Mouse (Mus musculus) frontal cortex, postnatal 14 days (tissue): ENCODE measurements around the gene Zfp39.
"Not testable (repeated sequence)": the region's sequence is repeated elsewhere in the genome, so short reads cannot be mapped to it uniquely, and the experiment has no call there.

Source experiments
- DNase-seq, 2 experiments: peaks; one replicate each; pipeline ENCODE4 v3.0.0; 2022; ENCODE audit warnings: low spot score in 2 of 2

Zfp39 gene

DNA sequence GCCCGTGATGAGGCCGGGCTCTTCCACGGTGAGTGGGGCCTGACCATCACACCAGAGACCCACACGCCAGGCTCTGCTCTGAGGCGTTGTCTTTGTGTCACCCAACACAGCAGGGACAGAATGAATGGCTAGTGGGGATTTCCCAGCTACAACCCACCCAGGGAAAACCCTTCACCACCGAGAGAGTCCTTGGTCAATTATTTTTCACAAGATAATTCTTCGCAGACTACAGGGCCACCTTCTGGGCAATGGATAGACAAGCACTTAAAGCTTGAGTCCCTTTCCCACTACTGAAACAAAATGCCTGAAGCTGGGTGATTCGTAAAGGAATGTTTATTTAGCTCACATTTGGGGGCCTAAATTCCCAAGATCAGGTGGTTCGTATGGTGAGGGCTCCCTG is 18.4 kb upstream of the Zfp39 start:
- no peak for DNase-seq

DNA sequence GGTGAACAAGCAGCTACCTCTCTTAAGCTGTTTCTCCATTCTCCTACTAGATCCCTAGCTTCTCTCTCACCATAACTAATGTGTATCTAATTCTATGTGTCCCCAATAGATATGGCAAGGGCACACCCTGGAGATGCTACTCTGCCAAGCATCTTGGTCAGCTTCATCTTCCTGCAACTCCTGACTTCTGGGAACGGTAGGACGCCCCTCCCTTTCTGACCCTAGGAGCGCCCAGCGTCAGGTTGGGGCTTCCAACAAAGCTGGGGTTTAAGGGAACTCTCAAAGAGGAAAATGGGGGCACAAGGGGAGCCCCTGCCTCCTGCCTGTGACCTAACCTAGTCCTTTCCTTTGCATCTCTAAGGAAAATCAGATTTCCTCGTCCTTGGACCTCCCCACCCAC is 14.7 kb upstream of the Zfp39 start:
- no peak for DNase-seq

DNA sequence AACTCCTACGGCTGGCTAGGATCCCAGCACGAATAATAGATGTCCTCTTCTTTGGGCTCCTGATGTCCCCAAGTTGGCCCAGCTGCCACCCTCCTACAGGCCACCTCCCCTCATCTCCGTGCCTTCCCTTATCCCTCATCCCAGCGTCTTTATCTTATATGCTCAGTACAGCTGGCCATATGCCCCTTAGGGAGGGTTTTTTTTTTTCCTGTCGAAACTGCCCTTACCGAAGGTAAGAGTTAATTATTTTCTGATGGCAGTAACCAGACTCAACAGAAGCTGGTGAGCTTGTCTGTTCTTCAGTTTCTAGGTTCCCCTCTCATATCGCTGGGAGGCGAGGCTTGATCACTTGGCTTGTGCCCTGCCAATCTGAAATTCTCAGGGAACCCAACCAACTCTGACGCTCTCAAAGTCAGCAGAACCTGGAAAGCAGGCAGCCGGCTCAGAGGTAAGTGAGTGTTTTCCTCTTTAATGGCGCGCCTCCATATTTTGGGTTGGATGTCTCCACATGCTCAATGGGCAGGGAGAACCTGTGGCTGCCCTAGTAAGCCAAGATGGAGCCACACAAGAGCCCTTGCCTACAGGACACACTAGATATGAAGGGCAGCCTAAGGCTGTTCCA is 13.8 kb upstream of the Zfp39 start, which contains the start of gene Btnl10:
Gene Btnl10, plus strand, starts transcription at position 164 of the 622 bp plus-strand sequence.
- DNase-seq, result no peak

DNA sequence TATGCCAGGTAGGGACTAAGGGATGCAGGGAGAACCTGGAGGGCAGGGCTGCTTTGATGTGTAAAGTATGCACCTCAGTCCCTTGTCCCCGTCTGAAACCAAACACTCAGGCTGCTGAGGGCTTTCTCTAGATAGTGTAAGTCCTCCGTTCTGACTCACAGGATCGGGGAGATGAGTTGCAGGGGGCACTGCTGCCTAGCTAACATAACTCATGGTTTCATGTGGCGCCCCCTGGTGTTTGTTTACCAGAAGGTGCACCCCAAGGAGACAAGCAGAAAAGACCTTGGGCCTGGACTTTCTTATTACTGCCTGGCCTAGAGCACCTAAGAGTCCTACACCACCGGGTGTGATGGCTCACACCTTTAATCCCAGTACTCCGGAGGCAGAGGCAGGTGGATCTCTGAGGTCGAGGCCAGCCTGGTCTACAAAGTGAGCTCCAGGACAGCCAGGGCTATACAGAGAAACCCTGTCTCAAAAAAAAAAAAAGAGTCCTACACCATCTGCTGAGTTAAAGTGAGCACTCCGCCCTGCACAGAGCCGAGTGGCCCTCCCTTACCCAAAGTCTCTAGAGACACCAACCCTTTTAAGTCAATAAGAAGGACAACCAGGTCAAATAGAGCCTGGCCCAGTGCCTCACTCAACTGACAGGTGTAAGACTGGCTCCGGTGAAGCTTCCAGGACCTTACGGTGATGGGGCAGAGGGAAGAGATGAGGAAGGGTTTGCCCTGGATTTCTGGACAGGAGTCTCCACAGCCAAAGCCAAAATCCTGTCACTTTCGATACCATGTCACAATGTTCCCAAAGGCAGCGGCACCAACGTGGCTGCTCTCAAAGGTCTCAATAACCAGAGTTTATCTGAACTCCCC is 13.1 kb upstream of the Zfp39 start:
- DNase-seq, result no peak

DNA sequence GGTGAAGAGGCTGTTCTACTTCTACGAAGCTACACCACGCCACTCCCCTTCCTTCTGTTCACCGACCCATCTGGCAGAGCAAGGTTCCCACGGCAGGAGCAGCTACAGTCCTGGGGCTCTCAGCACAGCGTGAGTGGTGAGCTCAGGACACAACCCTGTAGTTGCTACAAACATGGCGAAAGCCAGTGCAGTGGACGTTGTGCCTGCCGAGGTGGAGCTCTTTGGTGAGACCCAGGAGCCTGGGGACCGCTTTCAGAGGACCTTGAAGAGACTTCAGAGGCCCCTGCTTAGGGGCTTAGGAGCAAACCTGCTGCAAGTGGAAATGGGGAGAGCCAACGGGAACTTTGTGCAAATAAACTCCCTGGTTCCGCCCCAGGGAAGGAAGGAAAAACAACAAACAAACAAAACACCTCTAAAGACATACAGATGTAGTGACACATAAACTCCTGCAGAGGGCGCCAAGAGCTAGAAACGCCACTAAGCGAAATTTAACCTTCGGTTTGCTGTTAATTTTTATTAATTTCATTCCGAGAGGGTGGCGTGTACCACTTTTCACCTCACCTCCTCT is 10.5 kb upstream of the Zfp39 start:
- DNase-seq, result no peak

DNA sequence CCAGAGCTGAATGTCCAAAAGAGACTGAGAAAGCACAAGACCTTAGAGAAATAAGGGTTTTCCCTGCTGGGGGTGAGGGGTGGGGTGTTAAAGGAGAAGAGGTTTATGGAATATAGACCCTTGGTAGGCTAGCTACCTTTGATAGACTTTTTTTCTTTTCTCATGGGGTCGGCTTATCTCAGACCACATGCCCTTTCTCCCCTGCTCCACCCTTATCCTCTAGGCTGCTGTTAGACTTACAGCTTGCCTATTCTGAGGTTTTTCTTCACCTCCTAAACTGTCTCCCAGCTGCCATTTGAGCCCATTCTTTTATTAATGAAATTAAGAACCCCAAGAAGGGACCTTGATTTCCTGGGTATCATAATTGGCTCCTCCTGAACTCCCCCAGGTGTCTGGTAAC is 9.8 kb upstream of the Zfp39 start:
- no peak for DNase-seq

DNA sequence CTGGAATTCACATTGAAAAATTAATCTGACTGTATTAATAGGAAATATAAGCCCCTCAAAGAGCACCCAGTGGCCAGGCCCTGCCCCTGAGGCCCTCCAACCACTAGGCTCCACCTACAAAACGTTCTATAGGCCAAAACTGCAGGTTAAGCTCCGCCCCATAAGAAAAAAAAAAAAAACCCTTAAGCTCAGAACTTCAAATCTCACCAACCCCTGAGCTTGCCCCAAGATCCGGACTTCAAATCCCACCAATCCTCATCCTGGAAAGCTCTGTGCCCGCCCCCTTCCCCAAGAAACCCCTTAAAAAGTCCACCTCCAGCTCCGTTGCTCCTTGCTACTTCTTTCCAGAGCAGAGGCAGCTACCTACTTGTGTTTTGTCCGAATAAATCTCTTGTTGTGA is 813 bp upstream of the Zfp39 start:
- no peak for DNase-seq

DNA sequence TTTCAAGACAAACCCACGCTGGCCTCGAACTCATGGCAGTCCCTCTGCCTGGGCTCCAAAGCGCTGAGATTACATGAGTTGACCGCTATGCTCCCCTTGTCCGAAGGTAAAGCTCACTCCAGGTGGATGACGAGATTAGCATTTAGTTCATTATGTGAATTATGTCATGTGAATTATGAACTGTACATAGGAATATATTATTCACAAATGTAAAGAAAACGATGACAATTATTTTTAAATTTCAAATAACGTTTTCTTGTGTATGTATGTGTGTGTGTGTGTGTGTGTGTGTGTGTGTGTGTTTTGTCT is 339 bp upstream of the Zfp39 start:
- DNase-seq, result no peak

DNA sequence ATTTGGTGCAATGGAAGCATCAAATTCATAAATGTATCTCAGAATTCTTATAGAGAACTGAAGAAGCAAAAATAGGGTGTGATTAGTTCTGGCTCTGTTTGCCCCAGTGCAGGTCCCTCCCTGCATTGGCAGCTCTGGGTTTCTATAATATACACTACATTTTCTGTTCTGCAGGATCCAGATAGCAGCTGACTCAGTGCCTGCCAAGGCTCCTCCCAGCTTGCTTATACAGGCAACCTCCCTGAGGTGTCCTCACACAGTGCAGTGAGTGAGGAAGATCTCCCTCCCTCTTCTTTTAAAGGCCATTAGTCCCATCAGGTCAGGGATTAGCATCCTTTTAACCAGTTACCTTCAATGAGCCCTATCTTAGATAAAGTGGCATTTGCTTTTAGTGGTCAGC is 2.9 kb downstream of the Zfp39 start:
- DNase-seq, result no peak

DNA sequence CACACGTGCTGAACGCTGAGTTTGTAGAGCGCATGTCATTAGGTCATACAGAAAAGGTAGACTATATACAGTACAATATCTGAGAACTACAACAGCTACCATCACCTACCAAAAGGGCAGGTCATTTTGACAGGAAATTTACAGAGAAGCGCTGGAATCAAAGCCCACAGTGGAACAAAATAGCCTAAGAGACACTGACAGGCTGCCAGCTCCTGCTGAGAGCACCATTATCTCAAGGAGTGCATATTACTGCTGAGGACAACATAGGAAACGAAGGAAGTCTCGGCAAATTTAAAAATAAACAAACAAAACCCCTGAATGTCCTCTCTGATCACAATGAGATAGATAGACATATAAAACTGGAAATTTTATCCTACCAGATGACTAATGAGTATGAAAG is 6.5 kb downstream of the Zfp39 start:
- no peak for DNase-seq

DNA sequence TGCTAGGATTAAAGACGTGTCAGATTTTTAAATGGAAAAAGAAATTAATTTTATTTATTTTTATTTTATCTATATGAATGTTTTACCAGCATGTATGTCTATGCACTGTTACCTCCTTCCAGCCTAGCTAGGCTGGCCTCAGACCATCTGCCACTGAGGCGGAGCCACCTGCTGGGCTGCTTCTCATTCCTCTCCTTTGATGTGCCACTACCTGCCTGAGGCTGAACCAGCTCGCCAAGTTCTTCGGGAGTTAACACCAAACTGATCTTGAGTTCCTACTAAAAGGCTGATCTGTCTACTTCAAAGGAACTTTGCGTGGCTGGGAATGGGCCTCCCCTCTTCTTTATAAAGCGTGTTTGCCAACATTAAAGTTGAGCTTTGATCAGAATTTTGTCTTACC is 9.6 kb downstream of the Zfp39 start:
- no peak for DNase-seq

DNA sequence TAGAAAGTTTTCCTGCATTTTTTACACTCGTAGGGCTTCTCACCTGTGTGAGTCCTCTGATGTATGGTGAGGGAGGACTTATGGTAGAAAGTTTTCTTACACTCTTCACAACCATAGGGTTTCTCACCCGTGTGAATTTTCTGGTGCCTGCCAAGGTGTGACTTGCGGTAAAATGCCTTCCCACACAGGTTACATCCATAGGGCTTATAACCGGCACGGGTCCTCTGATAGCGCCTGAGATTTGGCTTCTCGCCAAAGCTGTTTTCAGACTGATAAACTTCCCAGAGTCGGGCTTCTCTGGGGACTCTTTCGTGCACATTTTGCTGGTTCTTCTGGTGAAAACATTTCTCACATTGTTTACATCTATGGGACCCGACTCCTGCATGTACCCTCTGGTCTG is 13.5 kb downstream of the Zfp39 start:
- DNase-seq, result no peak

DNA sequence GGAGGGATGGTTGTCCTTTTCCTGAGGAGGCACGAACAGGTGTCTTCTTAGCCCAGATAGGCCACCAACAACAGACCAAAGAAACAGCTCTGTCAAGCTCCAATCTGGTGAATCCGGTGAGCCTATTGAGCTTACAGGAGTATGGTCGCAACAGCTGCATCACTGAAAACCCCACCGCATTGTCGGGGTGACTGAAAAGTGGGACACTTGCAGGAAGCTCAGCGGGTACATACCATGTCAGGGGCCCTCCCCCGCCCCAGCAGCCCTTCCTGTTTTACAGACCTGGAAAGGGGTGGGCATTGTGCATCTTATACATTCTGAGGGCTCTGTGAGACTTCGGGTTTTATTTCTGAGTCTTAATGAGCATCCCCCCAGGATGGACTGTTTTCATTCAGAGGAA is 20.3 kb downstream of the Zfp39 start:
- DNase-seq, result no peak

DNA sequence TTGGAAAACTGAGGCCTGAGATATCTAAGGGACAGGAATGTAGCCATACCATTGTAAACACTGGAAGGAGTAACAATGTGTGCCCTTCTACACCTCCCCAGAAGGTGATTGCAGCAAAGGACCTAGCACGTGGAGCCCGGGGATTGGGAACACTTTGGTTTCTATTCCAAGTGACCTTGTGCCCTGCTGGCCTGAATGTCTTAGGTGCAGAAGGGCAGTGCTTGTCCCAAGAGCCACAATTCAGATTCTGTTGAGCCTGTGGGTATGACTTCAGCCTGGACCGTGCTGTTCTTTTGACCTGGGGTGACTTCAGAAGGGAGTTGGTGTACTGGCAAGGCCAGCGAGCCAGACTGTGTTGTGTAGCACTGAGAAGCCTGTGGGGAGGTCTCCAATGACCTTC is 33.1 kb downstream of the Zfp39 start:
- no peak for DNase-seq

DNA sequence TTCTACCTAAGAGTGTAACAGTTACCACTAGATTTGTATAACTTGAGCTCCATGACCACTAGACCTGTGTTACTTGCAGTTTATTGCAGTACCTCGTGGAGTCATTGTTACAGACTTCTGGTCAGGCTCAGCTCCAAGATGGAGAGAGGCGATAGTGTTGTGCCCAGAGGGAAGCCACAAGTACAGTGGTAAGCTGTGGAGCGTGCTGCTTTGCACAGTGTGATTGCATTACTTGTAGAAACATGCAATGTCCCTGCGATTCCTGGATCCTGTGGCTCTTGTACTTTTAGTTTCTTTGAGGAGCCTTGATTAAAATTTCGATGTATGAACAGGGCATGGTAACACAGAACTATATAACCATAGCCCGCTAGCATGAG is 36.1 kb downstream of the Zfp39 start:
- no peak for DNase-seq

DNA sequence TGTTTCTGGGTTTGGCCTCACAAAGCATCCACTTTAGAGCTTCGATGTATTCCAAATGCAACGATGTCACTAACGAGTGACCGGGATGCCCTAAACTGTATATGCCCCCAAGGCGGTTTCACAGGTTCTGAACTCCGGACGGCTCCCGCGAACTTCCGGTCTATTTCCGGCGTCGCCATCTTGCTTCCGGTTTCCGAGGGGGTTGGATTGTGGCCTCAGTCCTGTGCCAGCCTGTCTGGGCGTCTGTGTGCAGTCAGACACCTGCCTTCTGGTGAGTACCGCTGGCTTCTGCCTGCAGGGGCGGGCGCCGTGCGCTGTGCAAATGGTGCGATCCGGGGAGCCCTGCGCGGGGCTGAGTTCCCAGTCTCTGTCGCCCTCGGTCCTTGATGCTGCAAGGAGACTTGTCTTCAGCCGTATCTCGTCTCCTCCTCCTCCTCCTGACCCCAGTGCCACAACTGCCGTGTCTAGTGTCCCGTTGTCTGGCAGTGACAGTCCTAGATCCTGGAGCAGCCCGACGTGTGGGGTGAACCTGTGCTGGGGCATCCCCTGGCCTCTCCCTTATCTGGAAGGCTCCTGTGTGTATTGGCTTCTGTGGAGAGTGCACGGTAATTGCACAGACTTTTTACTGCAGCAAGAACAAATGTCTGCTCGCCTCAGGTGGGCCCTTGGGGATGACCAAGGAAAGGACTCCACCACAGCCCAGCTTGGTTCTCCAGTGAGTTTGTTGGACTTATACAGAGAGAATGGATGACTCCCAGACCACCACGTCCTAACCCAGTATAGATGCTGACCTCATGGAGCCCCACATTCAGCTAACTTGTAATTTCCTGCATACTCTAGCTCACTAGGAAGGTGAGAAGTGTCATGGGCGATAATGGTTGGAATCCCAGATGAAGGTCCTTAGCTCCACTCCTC is 36.7 kb downstream of the Zfp39 start, which contains the start of gene 2810021J22Rik:
Gene 2810021J22Rik, plus strand, starts transcription at position 178 of the 915 bp plus-strand sequence.
- peak; percentile 56 to 66 for DNase-seq

DNA sequence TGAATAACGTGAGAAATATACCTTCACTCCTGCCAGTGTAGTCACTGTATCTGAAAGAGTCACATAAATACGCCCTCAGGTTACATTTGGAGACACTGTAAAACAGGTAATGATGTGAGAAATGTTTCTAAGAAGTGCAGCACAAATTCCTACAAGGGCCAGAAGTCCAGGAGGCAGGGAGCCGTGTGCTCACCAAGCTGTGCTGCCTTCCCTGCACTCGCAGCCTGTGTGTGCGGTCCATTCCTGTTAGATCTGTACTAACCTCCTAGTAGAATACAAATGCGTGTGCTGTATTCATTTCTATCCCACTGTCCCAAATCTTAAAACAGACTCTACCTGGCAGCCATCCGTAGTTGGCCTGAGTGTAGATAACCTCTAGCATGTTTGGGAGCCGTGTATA is 43.3 kb downstream of the Zfp39 start:
- DNase-seq, result no peak

DNA sequence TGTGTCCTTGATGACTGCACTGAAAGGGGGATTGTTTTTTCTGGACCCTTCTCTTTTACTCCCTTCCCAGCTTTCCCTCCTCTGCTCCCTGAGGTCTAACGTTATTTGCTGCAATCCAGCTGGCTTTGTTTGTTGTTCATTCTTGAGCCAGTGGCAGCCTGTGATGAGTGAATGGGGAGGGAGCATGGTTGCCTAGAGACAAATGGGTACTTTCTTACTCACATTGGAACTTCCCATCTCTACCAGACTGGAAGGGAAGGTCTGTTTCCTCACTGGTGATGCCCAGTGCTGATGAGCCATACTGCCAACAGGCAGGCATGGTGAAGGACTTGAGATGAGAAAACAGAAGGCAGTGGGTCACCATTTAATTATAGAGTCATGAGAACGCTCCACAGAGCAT is 54.3 kb downstream of the Zfp39 start:
- no peak for DNase-seq

DNA sequence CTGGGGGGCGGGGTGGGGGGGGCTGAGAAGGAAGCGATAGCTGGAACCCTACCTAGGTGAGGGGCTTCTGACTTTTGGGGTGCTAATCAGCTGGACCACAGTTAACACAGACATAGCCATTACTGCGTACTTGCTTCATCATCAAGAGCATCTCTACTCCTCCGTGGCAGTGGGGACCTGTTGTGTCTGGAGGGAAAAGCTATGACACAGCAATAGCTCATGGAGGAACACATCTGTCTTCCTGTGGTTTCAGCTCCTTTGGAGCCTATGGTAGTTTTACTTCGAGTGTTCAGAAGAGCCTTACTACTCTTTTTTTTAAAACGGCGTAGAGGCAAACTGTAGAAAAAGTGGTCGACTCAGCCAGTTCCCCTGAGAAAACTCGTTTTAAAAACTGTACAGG is 56.4 kb downstream of the Zfp39 start:
- no peak for DNase-seq

DNA sequence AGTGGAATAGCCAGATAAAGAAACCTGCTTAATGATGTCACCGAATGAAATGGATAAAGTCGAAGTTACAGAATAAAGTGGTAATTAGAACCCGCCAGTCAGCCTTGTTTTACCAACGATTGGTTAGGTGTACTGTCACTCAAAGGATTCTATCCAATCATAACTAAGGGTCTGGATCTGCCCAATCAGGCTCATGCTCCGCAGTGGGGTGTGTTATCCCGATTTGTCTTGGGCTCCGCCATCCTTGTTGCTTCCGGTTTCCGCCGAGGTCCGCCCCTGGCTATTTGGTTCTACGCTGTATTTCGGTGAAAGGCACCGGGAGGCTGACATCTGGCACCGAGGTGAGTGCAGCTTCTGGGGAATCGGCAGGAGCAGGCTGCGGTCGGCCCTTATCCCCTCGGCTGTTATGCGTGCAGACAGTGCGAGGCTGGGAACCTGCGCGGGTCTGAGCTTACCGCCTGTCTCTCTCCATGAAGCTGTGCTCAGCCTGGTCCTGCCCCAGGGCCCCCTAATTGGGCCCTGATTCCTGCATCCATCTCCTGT is 57.0 kb downstream of the Zfp39 start, which contains the start of gene Gm12258:
Gene Gm12258, plus strand, starts transcription at position 240 of the 543 bp plus-strand sequence.
- peak; percentile 82 for DNase-seq

DNA sequence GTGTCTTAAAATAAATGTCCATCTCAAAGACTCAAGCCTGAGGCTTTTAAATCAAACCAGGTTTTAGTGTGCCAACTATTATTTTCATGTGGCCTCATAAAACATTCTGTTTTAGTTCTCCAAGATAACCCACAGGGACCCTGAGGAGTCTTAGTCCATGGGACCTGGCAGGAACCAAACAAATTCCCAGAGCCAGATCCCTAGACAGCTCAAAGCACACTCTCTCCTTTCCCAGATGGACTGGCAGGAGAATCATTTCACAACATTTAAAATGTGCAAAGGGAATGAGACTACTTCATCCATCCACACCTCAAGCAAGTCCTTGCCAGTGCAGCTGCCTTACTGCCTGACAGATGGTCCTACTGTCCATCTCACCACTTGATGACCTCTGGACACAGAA is 65.1 kb downstream of the Zfp39 start, which contains the start of gene Olfr311:
Gene Olfr311, plus strand, starts transcription at position 301 of the 400 bp plus-strand sequence.
- not testable (repeated sequence) for DNase-seq
